Mouse (Mus musculus) stomach, embryonic 15.5 days (tissue): Measurements from ENCODE around the gene Xrcc5. TPM values are rescaled to one million over a fixed set of nuclear protein-coding genes. Genes with fewer than 3 reads are reported as not detected.

Source experiments
- ATAC-seq: fragments of 200-750 bp; cut with Nextera tagmentation; 2 replicates; pipeline ENCODE4 v1.8.0; 2017; ENCODE audit warnings: low read depth, moderate number of reproducible peaks, moderate TSS enrichment; ENCODE audit not compliant: insufficient read depth, low FRiP score
- H3K27ac ChIP-seq: fragments of 300-500 bp; sonication (generic); 2 replicates; pipeline ENCODE4 v1.5.1; 2015; ENCODE audit warnings: mild to moderate bottlenecking, inconsistent platforms
- H3K27me3 ChIP-seq: fragments of 300-500 bp; sonication (generic); replicated peaks from 2 replicates; pipeline ENCODE4 v1.6.1; 2015; ENCODE audit warnings: inconsistent platforms
- H3K36me3 ChIP-seq: fragments of 300-500 bp; sonication (generic); 2 replicates; pipeline ENCODE4 v1.6.1; 2015; ENCODE audit warnings: inconsistent platforms
- H3K4me1 ChIP-seq: fragments of 300-500 bp; sonication (generic); 2 replicates; pipeline ENCODE4 v1.6.1; 2015; ENCODE audit warnings: inconsistent platforms
- H3K4me2 ChIP-seq: fragments of 300-500 bp; sonication (generic); 2 replicates; pipeline ENCODE4 v1.6.1; 2015; ENCODE audit warnings: mild to moderate bottlenecking, inconsistent platforms
- H3K4me3 ChIP-seq: fragments of 300-500 bp; sonication (generic); replicated peaks from 2 replicates; pipeline ENCODE4 v1.5.1; 2015; ENCODE audit warnings: inconsistent platforms
- H3K9ac ChIP-seq: fragments of 300-500 bp; sonication (generic); 2 replicates; pipeline ENCODE4 v1.6.1; 2015; ENCODE audit warnings: inconsistent platforms
- H3K9me3 ChIP-seq: fragments of 300-500 bp; sonication (generic); 2 replicates; pipeline ENCODE4 v1.6.1; 2016; ENCODE audit warnings: inconsistent platforms
- WGBS: fragments of 180-500 bp; shearing (Covaris S2); methylation state at CpG from one replicate; pipeline ENCODE4 v1.1.7; 2015; 5-methylcytosine and 5-hydroxymethylcytosine counted together
- polyA plus RNA-seq: library from polyadenylated mRNA; unstranded; fragments of >200 nt; fragmentation: Nextera tagmentation; extraction: Ambion mirVana; gene quantifications from 2 replicates; pipeline ENCODE4 v1.2.1, GENCODE M21; 2015

Gene Xrcc5
- polyA plus RNA-seq, 1 experiment from 2014 or later = 34.5 TPM

- Histone ChIP-seq H3K4me1 (no peaks in the 10 kb centered on the region), H3K4me3 (no peak overlapping the region), H3K27me3 (no peaks in the 10 kb centered on the region), H3K27ac (no peak overlapping the region), H3K9ac (no peak overlapping the region), H3K36me3 (0 out of 2 replicates have a peak, but pooled peaks cover 3% of the 10 kb centered on the region), H3K9me3 (no peaks in the 10 kb centered on the region), H3K4me2 (no peak overlapping the region)
- 82% methylated on average over 8 of the region's 8 CpGs for WGBS
- ATAC-seq = no peak
These were observed 57.4 kb downstream of the Xrcc5 start for GRCm38 (mm10) chr1:72364661-72365060.

- H3K27me3 ChIP-seq = no peaks in the 10 kb centered on the region
- ATAC-seq = no peak
- 57% methylated on average over 1 of the region's 1 CpGs for WGBS
- H3K36me3 ChIP-seq = no peaks in the 10 kb centered on the region
- no peaks in the 10 kb centered on the region for H3K9me3 ChIP-seq
- H3K4me3 ChIP-seq = no peak overlapping the region
- H3K4me1 ChIP-seq = no peaks in the 10 kb centered on the region
- H3K9ac ChIP-seq = no peak overlapping the region
- no peak overlapping the region for H3K4me2 ChIP-seq
- no peak overlapping the region for H3K27ac ChIP-seq
These were observed 65.3 kb downstream of the Xrcc5 start for GRCm38 (mm10) chr1:72372512-72372911.

- Histone ChIP-seq H3K4me3 (no peak overlapping the region), H3K27ac (no peak overlapping the region), H3K27me3 (no peaks in the 10 kb centered on the region), H3K4me2 (no peak overlapping the region), H3K9me3 (no peaks in the 10 kb centered on the region), H3K4me1 (no peaks in the 10 kb centered on the region), H3K9ac (no peak overlapping the region), H3K36me3 (no peaks in the 10 kb centered on the region)
- ATAC-seq = no peak
- WGBS = 62% methylated on average over 3 of the region's 3 CpGs
These were observed 65.7 kb downstream of the Xrcc5 start for GRCm38 (mm10) chr1:72372913-72373312.

- H3K27me3 ChIP-seq = no peaks in the 10 kb centered on the region
- no peaks in the 10 kb centered on the region for H3K9me3 ChIP-seq
- no peak overlapping the region for H3K4me3 ChIP-seq
- 83% methylated on average over 6 of the region's 6 CpGs for WGBS
- H3K36me3 ChIP-seq = no peaks in the 10 kb centered on the region
- no peak overlapping the region for H3K4me2 ChIP-seq
- no peak for ATAC-seq
- H3K9ac ChIP-seq = no peak overlapping the region
- H3K27ac ChIP-seq = no peak overlapping the region
- no peaks in the 10 kb centered on the region for H3K4me1 ChIP-seq
These were observed 66.4 kb downstream of the Xrcc5 start for GRCm38 (mm10) chr1:72373648-72374047.

GRCm38 (mm10) chr1:72374049-72374448, 66.8 kb downstream of the Xrcc5 start:
- H3K27me3 ChIP-seq = no peaks in the 10 kb centered on the region
- H3K9ac ChIP-seq = no peak overlapping the region
- ATAC-seq = no peak
- WGBS = 91% methylated on average over 4 of the region's 4 CpGs
- H3K4me1 ChIP-seq = no peaks in the 10 kb centered on the region
- no peaks in the 10 kb centered on the region for H3K36me3 ChIP-seq
- no peaks in the 10 kb centered on the region for H3K9me3 ChIP-seq
- H3K4me3 ChIP-seq = no peak overlapping the region
- H3K27ac ChIP-seq = no peak overlapping the region
- no peak overlapping the region for H3K4me2 ChIP-seq

GRCm38 (mm10) chr1:72378151-72378550, 70.9 kb downstream of the Xrcc5 start:
- H3K27ac ChIP-seq = no peak overlapping the region
- no peak overlapping the region for H3K4me3 ChIP-seq
- 64% methylated on average over 4 of the region's 4 CpGs for WGBS
- no peak overlapping the region for H3K4me2 ChIP-seq
- H3K9me3 ChIP-seq = no peaks in the 10 kb centered on the region
- no peaks in the 10 kb centered on the region for H3K4me1 ChIP-seq
- no peaks in the 10 kb centered on the region for H3K36me3 ChIP-seq
- no peaks in the 10 kb centered on the region for H3K27me3 ChIP-seq
- no peak overlapping the region for H3K9ac ChIP-seq
- ATAC-seq = no peak

GRCm38 (mm10) chr1:72379752-72380353, 72.6 kb downstream of the Xrcc5 start:
- Histone ChIP-seq H3K9ac (no peak overlapping the region), H3K4me2 (no peak overlapping the region)
- 84% methylated on average over 11 of the region's 11 CpGs for WGBS

GRCm38 (mm10) chr1:72380544-72380943, 73.3 kb downstream of the Xrcc5 start:
- no peaks in the 10 kb centered on the region for H3K36me3 ChIP-seq
- no peak overlapping the region for H3K4me3 ChIP-seq
- no peaks in the 10 kb centered on the region for H3K4me1 ChIP-seq
- no peak overlapping the region for H3K27ac ChIP-seq
- H3K4me2 ChIP-seq = no peak overlapping the region
- no peaks in the 10 kb centered on the region for H3K9me3 ChIP-seq
- no peak for ATAC-seq
- H3K27me3 ChIP-seq = no peaks in the 10 kb centered on the region
- 97% methylated on average over 3 of the region's 3 CpGs for WGBS
- H3K9ac ChIP-seq = no peak overlapping the region

More at GRCm38 (mm10) chr1:72379752-72380353, 72.6 kb downstream of the Xrcc5 start:
- H3K27me3 ChIP-seq = no peaks in the 10 kb centered on the region
- no peaks in the 10 kb centered on the region for H3K36me3 ChIP-seq
- no peaks in the 10 kb centered on the region for H3K4me1 ChIP-seq
- H3K27ac ChIP-seq = no peak overlapping the region
- no peak for ATAC-seq
- no peak overlapping the region for H3K4me3 ChIP-seq
- no peaks in the 10 kb centered on the region for H3K9me3 ChIP-seq

GRCm38 (mm10) chr1:72383056-72383455, 75.8 kb downstream of the Xrcc5 start:
- no peaks in the 10 kb centered on the region for H3K4me1 ChIP-seq
- 86% methylated on average over 7 of the region's 7 CpGs for WGBS
- H3K4me3 ChIP-seq = no peak overlapping the region
- H3K36me3 ChIP-seq = no peaks in the 10 kb centered on the region
- ATAC-seq = no peak
- no peaks in the 10 kb centered on the region for H3K9me3 ChIP-seq
- H3K27ac ChIP-seq = no peak overlapping the region
- H3K27me3 ChIP-seq = no peaks in the 10 kb centered on the region
- no peak overlapping the region for H3K9ac ChIP-seq
- H3K4me2 ChIP-seq = no peak overlapping the region

GRCm38 (mm10) chr1:72383651-72384050, 76.4 kb downstream of the Xrcc5 start:
- H3K36me3 ChIP-seq = no peaks in the 10 kb centered on the region
- no peaks in the 10 kb centered on the region for H3K9me3 ChIP-seq
- WGBS = 71% methylated on average over 5 of the region's 5 CpGs

GRCm38 (mm10) chr1:72390420-72390819, 83.2 kb downstream of the Xrcc5 start:
- 80% methylated on average over 4 of the region's 4 CpGs for WGBS
- Histone ChIP-seq H3K36me3 (no peaks in the 10 kb centered on the region), H3K4me3 (no peak overlapping the region), H3K9ac (no peak overlapping the region), H3K9me3 (no peaks in the 10 kb centered on the region), H3K27ac (no peak overlapping the region), H3K27me3 (no peaks in the 10 kb centered on the region), H3K4me2 (no peak overlapping the region), H3K4me1 (no peaks in the 10 kb centered on the region)
- no peak for ATAC-seq

More at GRCm38 (mm10) chr1:72383651-72384050, 76.4 kb downstream of the Xrcc5 start:
- no peak for ATAC-seq
- H3K9ac ChIP-seq = no peak overlapping the region
- H3K4me3 ChIP-seq = no peak overlapping the region
- no peaks in the 10 kb centered on the region for H3K27me3 ChIP-seq
- H3K4me1 ChIP-seq = no peaks in the 10 kb centered on the region
- H3K27ac ChIP-seq = no peak overlapping the region
- H3K4me2 ChIP-seq = no peak overlapping the region

GRCm38 (mm10) chr1:72399720-72400401, 92.6 kb downstream of the Xrcc5 start:
- no peak for ATAC-seq
- no peak overlapping the region for H3K9ac ChIP-seq
- H3K27me3 ChIP-seq = no peaks in the 10 kb centered on the region
- H3K4me1 ChIP-seq = no peaks in the 10 kb centered on the region
- H3K9me3 ChIP-seq = no peaks in the 10 kb centered on the region
- no peaks in the 10 kb centered on the region for H3K36me3 ChIP-seq
- 71% methylated on average over 8 of the region's 8 CpGs for WGBS
- no peak overlapping the region for H3K4me2 ChIP-seq
- H3K4me3 ChIP-seq = no peak overlapping the region
- H3K27ac ChIP-seq = no peak overlapping the region
